Mouse (Mus musculus) cortical plate, adult 2 months (tissue): ENCODE results near the gene Hoxa7.

Experiments used
- CTCF ChIP-seq: fragments of 200-500 bp; IDR thresholded peaks from 2 replicates; pipeline ENCODE4 v1.5.1; 2011; ENCODE audit warnings: mild to moderate bottlenecking, control low read depth, low read length; ENCODE audit not compliant: insufficient read depth; ENCODE audit errors: extremely low read depth
- POLR2A ChIP-seq: fragments of 200-500 bp; IDR thresholded peaks from 2 replicates; pipeline ENCODE4 v1.6.1; 2011; ENCODE audit warnings: mild to moderate bottlenecking, low read length, control low read depth; ENCODE audit not compliant: insufficient read depth; ENCODE audit errors: extremely low read depth

GRCm38 (mm10) chr6:52205638-52206621 is 15.7 kb downstream of the Hoxa7 start:
- TF ChIP-seq CTCF (no peak), POLR2A (no peak)
